10 mouse cellular contexts compared by ENCODE assay signal in genomic region chrX:103616162-103616535, GRCm38 (mm10). TPM values are rescaled to one million over a fixed set of nuclear protein-coding genes. Genes with fewer than 3 reads are reported as not detected.
DNase-seq lines count a peak whose midpoint lies in the region; ATAC-seq and TF ChIP-seq lines count a peak whose summit lies in the region.
"Had no signal": no experiment of that assay in that cellular context is flagged by ENCODE, and none has a peak within 500 bp of the region (broad histone marks: within the 10 kb centered on the region; RNA-seq: fewer than 3 reads in every experiment).

No protein-coding gene starts in this region.

- H3K27me3 ChIP-seq in hindbrain, embryonic 11.5 days (ENCODE audit: control insufficient read depth, insufficient read depth, low read length): no peaks in the 10 kb centered on the region
- H3K27me3 ChIP-seq in limb, embryonic 10.5 days (ENCODE audit: low read depth, poor library complexity, severe bottlenecking): no peaks in the 10 kb centered on the region
- no peaks in the 10 kb centered on the region for H3K27me3 ChIP-seq in small intestine, adult 2 months (ENCODE audit: control insufficient read depth, insufficient read depth, low read length)
- H3K27me3 ChIP-seq: Patski had no signal

- TF ChIP-seq POLR2A in bone marrow macrophage, adult 2 months (IDR thresholded peaks at IDR 0.05; ENCODE audit: borderline replicate concordance, low read depth, low read length): no peak
- no peak for TF ChIP-seq POLR2A in small intestine, adult 2 months (IDR thresholded peaks at IDR 0.05; ENCODE audit: low read depth, low read length)

- peak; percentile 82 for ATAC-seq in erythroid progenitor cell, adult 5-6 weeks (replicated peaks; ENCODE audit: low FRiP score, poor library complexity, severe bottlenecking)
- peak; percentile 30 for ATAC-seq in hindbrain, embryonic 11.5 days (ENCODE audit: low FRiP score)
- ATAC-seq in megakaryocyte-erythroid progenitor cell, adult 5-6 weeks (replicated peaks; ENCODE audit: low FRiP score, low TSS enrichment, poor library complexity, severe bottlenecking): peak; percentile 80

- WGBS in hindbrain, embryonic 11.5 days: 50% methylated on average over 19 of the region's 19 CpGs
- WGBS in limb, embryonic 10.5 days: 56% methylated on average over 19 of the region's 19 CpGs
- 5% methylated on average over 19 of the region's 19 CpGs for WGBS in small intestine, adult 2 months

- H3K4me1 ChIP-seq in bone marrow macrophage, adult 2 months (ENCODE audit: control insufficient read depth, insufficient read depth, low read length): peaks cover 11% of the 10 kb centered on the region
- no peaks in the 10 kb centered on the region for H3K4me1 ChIP-seq in hindbrain, embryonic 11.5 days (replicated peaks; ENCODE audit: control insufficient read depth, insufficient read depth, low read length)
- H3K4me1 ChIP-seq in limb, embryonic 10.5 days: peaks cover 13% of the 10 kb centered on the region; the same call in 1 of the 2 replicates
- H3K4me1 ChIP-seq in small intestine, adult 2 months (ENCODE audit: control insufficient read depth, insufficient read depth, insufficient read length, low read length): no peaks in the 10 kb centered on the region

- peak; percentile 37 for DNase-seq in gastrocnemius, adult 2 months
- DNase-seq in gastrocnemius, adult 18-20 months (ENCODE audit: low spot score): no peak
- DNase-seq in hindbrain, embryonic 11.5 days (ENCODE audit: low spot score): peak; percentile 49
- peak; percentile 45 for DNase-seq in limb, embryonic 10.5 days (ENCODE audit: low spot score)

- peak overlapping the region; percentile 80 for H3K4me3 ChIP-seq in gastrocnemius, adult 2 months
- peak overlapping the region; percentile 58 for H3K4me3 ChIP-seq in bone marrow macrophage, adult 2 months (ENCODE audit: insufficient read depth, low read length)
- H3K4me3 ChIP-seq in hindbrain, embryonic 11.5 days (ENCODE audit: low read depth, low read length): peak overlapping the region; percentile 30
- H3K4me3 ChIP-seq in limb, embryonic 10.5 days: peak overlapping the region; percentile 55
- peak overlapping the region; percentile 49 for H3K4me3 ChIP-seq in small intestine, adult 2 months (ENCODE audit: low read depth, low read length)

- H3K9ac ChIP-seq in hindbrain, embryonic 11.5 days (ENCODE audit: low read depth, low read length): peak overlapping the region; percentile 51

- intact Hi-C loops in gastrocnemius, adult 2 months (cut with DNase I): no loop called here

- no peaks in the 10 kb centered on the region for H3K36me3 ChIP-seq in hindbrain, embryonic 11.5 days (ENCODE audit: control insufficient read depth, insufficient read depth, low read length)
- H3K36me3 ChIP-seq in limb, embryonic 10.5 days: peaks cover 31% of the 10 kb centered on the region
- peaks cover 9% of the 10 kb centered on the region for H3K36me3 ChIP-seq in small intestine, adult 2 months (ENCODE audit: control insufficient read depth, insufficient read depth, low read length)

- peak overlapping the region; percentile 50 for H3K4me2 ChIP-seq in hindbrain, embryonic 11.5 days (replicated peaks; ENCODE audit: low read depth, low read length)

- TF ChIP-seq CTCF in gastrocnemius, adult 2 months (IDR thresholded peaks at IDR 0.05): no peak
- no peak for TF ChIP-seq CTCF in bone marrow macrophage, adult 2 months (IDR thresholded peaks at IDR 0.05; ENCODE audit: low read depth, low read length)
- no peak for TF ChIP-seq CTCF in small intestine, adult 2 months (IDR thresholded peaks at IDR 0.05; ENCODE audit: extremely low read depth, insufficient read length, insufficient replicate concordance, low read depth, low read length)

- H3K27ac ChIP-seq in gastrocnemius, adult 2 months: peak overlapping the region; percentile 98
- peak overlapping the region; percentile 83 for H3K27ac ChIP-seq in bone marrow macrophage, adult 2 months (ENCODE audit: insufficient read depth, low read depth, low read length)
- H3K27ac ChIP-seq in hindbrain, embryonic 11.5 days (ENCODE audit: low read depth, low read length): peak overlapping the region; percentile 87
- peak overlapping the region; percentile 92 for H3K27ac ChIP-seq in limb, embryonic 10.5 days
- peak overlapping the region; percentile 53 for H3K27ac ChIP-seq in small intestine, adult 2 months (ENCODE audit: insufficient read depth, low read depth, low read length)

- H3K9me3 ChIP-seq in hindbrain, embryonic 11.5 days (ENCODE audit: control insufficient read depth, low read length): no peaks in the 10 kb centered on the region
- no peaks in the 10 kb centered on the region for H3K9me3 ChIP-seq in limb, embryonic 10.5 days (replicated peaks)

RNA-seq across cellular contexts. Expression of gene Zcchc13, which starts 14.2 kb away (rescaled TPM):
- total RNA-seq in gastrocnemius, adult 2 months (2021): not detected
- not detected for total RNA-seq in gastrocnemius, adult 18-20 months (2021)
- polyA plus RNA-seq in bone marrow macrophage, adult 2 months (2012; ENCODE audit: insufficient read depth, insufficient read length, missing spikeins): not detected in 2 replicates
- total RNA-seq in erythroid progenitor cell, adult 5-6 weeks (2015; ENCODE audit: low replicate concordance): not detected in 2 replicates
- not detected in 2 replicates for total RNA-seq in erythroid progenitor cell, adult 5-6 weeks (2017; ENCODE audit: low replicate concordance)
- not detected in 2 replicates for polyA plus RNA-seq in hindbrain, embryonic 11.5 days (2014; fragmentation: Nextera tagmentation; extraction: Ambion mirVana)
- not detected in 2 replicates for polyA plus RNA-seq in limb, embryonic 10.5 days (2016; fragmentation: Nextera tagmentation; extraction: Ambion mirVana)
- total RNA-seq in megakaryocyte-erythroid progenitor cell, adult 5-6 weeks (2014; fragmentation: Nextera tagmentation): not detected in 2 replicates
- not detected in 2 replicates for total RNA-seq in megakaryocyte-erythroid progenitor cell, adult 5-6 weeks (2017)
- polyA plus RNA-seq in small intestine, adult 2 months (2012; rRNA removed): not detected in 2 replicates
- total RNA-seq: layer of hippocampus, postnatal 25 days had no signal
- polyA plus RNA-seq: Patski had no signal

Comparison
In these comparisons a context has a peak if more than half of its experiments do, and no peak if none do; other contexts are left out.
1. H3K4me3 ChIP-seq: peak in every context shown above with its lines; median percentile 80 in gastrocnemius, adult 2 months; 58 in bone marrow macrophage, adult 2 months; 55 in limb, embryonic 10.5 days; 49 in small intestine, adult 2 months; 30 in hindbrain, embryonic 11.5 days.
2. ATAC-seq: peak in every context shown above with its lines; median percentile 82 in erythroid progenitor cell, adult 5-6 weeks; 80 in megakaryocyte-erythroid progenitor cell, adult 5-6 weeks; 30 in hindbrain, embryonic 11.5 days.